Mouse (Mus musculus) gastrocnemius, postnatal 4 days (tissue): ENCODE measurements around the gene Slc25a21. TPM values are rescaled to one million over a fixed set of nuclear protein-coding genes. Genes with fewer than 3 reads are reported as not detected.
A peak's percentile ranks its signal among the peaks of the same experiment; 100 is the strongest.
"Not testable (repeated sequence)": the region's sequence is repeated elsewhere in the genome, so short reads cannot be mapped to it uniquely, and the experiment has no call there.

Source experiments
- DNase-seq, 2 experiments: peaks; one replicate each; pipeline ENCODE4 v3.0.0; 2021 to 2022; ENCODE audit warnings: low spot score in 2 of 2, mixed read lengths in 2 of 2
- long read RNA-seq, 2 experiments: library from polyadenylated mRNA; stranded (forward); transcript quantifications; one replicate each; pipeline ENCODE4 v2.0.0; 2021
- total RNA-seq, 2 experiments: library from RNA; stranded (reverse); gene quantifications; 2 replicates each; pipeline ENCODE4 v1.2.3; 2021

The Slc25a21 gene
- total RNA-seq, result under 1 TPM; 0.41 to 0.42 TPM
- long read RNA-seq, experiment 1, partial matches to known transcripts, result 1 of 1 reads
- long read RNA-seq, experiment 1, other reads (novel, unspliced or antisense), result 0 of 1 reads
- long read RNA-seq, experiment 2, result 0 reads

GRCm38 (mm10) chr12:57197363-57198026 is at the start of gene Slc25a21:
Gene Slc25a21, minus strand, starts transcription at chr12:57197472.
- DNase-seq, result no peak

DNA sequence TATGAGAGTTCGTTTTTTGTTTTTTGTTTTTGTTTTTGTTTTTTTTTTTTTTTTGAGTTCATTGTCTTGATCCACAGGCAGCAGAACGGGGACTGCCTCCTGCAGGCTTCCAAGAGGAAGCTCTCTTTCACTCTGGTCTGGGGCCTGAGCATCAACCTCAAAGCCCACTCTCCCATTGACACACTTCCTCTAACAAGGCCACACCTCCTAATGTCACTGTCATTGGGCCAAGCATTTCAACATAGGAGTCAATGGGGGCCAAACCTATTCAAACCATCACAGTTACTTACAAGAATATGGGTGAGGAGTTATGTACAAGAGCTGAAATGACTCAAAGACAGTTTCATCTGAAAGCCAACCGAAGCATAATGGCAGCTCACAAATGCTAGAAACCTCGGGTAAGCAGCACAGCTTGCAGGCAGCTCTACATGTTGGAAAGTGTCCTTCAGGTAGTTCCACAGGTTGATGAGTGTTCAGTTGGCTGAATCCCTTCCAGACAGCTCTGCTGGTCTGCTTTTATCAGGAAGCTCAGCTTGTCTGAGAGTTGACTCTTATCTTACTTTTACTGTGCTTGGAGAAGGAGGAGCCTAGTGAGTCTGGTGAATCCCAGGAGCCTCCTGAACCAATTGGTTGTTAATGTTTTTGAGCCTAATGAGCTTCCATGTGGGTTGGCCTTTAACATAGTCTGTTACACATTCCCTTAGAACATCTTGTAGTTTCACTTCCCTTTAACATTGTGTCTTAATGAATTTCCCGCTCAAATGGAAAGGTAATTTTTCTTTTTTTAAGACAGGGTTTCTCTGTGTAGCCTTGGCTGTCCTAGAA is 46.6 kb upstream of the Slc25a21 start:
- no peak for DNase-seq

DNA sequence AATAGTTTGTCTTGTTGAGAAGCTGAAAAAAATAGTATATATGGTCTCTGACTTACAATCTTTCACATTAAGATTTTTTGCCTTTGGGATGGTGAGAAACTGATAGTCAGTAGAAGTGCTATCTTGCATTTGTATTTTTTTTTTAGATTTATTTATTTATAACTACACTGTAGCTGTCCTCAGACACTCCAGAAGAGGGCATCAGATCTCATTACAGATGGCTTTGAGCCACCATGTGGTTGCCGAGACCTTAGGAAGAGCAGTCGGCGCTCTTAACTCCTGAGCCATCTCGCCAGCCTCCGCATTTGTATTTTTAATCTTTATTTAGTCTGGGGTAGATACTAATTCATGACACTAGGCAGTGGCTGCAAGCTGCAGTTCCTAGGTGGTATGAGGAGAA is 36.1 kb upstream of the Slc25a21 start:
- DNase-seq, result no peak

GRCm38 (mm10) chr12:57231085-57231875 is 34.0 kb upstream of the Slc25a21 start:
- no peak for DNase-seq

GRCm38 (mm10) chr12:57230192-57230706 is 33.0 kb upstream of the Slc25a21 start, which contains the start of the genes Prps1l3 and Mipol1:
Gene Prps1l3, plus strand, starts transcription at chr12:57230412.
Gene Mipol1, plus strand, starts transcription at chr12:57230427.
- DNase-seq, result peak; percentile 72 to 86

DNA sequence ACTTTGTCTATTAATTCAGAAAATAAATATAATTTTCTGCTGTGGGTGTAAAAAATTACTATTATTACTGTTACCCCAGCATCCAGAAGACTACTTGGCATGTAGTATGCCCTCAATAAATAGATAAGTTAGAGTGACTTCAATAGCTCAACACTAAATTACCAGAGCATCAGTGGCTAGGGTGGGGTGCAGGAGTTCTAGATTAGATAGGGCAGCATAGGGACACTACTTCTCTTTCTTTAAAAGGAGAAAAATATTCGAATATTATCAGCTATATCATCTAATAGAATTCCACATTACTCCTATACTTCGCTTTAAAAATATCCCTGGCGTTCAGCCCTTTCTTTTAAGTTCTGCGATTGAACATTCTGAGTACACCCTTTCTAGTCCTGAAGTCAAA is 32.4 kb upstream of the Slc25a21 start:
- no peak for DNase-seq

- no peak for DNase-seq
Observed at GRCm38 (mm10) chr12:57227776-57228175, 30.5 kb upstream of the Slc25a21 start.

DNA sequence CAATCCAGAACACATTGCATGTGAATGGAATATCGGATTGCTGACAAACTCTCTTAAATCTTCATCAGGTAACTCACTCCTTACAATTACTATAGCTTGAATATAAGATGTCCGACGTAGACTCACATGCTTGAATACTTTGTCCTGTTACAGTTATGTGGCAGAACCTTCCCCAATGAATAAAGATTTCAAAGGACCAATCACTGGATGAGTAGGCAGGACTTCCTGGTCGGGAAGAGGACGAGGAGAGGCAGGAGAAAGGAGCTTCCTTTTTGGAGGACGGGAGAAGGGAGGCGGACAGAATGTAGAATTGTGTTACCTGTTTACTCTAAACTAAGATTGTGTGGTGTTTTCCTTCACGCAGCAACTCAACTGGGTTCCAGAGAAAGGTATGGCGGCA is 29.1 kb upstream of the Slc25a21 start:
- DNase-seq, result no peak

DNA sequence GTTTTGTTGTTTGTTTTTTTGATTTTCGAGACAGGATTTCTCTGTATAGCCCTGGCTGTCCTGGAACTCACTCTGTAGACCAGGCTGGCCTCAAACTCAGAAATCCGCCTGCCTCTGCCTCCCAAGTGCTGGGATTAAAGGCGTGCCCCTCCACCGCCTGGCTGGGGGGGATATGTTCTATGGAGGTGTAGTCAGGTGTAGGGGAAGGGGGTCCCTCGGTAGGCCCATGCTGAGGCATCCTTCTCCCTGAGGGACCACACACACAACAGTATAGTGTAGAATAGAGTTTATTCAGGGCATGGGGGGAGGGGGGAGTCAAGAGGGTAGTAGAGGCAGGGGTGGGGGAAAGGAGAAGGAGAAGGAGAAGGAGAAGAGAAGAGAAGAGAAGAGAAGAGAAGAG is 15.2 kb upstream of the Slc25a21 start:
- DNase-seq, result not testable (repeated sequence)

DNA sequence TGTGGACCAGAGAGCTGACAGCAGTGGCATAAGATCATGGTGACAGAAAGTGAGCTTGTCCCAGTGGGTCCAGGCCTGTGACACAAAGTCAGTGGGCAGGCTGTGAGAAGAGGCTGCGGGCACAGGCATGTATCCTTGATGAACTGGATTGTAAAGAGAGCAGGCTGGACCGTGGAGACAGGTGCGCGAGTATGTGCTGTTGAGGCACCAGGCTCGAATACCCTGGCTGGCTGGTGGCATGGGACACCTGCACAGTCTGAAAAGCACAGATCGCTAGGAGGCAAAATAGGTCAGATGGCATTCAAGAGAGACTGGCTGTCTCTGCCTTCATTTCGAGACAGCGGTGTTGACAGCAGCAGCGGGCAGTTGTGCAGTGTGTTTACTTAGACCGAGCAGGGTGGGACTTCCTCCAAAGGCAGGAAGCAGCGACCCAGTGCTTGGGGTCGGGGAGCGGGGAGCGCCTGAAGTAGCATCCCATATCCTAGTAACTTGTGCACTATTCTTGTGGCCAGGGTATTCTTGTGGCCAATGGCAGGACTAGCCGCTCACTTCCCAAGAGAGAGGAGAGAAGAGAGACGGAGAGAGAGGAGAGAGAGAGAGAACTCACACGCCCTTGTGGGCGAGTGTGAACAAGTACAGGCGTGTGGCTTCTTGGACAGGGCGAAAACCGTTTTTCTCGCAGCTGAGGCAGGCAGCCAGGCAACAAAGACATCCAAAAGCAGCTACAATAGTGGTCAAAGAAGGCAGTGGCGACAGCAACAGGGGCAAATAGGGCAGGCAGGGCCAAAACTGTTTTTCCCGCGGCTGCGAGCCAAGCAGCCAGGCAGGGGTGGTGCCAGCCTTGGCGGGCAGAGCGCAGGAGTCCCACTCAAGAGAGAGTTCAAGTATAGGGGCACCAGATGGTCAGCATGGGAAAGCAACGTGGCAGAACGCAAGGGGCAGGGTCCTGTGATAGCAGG is 14.4 kb upstream of the Slc25a21 start:
- DNase-seq, result peak in 1 of 2 experiments; percentile 31

DNA sequence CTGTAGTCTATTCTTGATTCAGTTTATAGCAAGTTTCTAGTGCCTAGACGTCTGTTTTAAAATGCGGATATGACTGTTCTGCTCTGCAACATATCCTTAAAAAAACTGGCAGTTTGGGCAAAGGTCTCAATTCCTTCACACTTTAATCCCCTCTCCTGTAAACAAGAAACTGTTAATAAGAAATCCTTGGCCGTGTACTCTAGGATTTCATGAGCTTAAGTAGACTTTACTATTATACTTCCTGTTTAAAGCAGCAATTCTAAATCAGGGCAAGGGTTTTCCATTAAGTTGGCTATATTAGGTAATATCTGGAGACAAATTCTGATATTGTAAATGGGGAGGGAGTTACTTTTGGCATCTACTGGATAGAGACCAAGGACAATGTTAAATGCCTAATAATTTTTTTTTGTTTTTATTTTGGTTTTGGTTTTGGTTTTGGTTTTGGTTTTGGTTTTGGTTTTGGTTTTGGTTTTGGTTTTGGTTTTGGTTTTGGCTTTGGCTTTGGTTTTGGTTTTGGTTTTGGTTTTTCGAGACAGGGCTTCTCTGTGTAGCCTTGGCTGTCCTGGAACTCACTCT is 7.1 kb upstream of the Slc25a21 start:
- no peak for DNase-seq

GRCm38 (mm10) chr12:57201901-57202300 is 4.6 kb upstream of the Slc25a21 start:
- DNase-seq, result no peak

DNA sequence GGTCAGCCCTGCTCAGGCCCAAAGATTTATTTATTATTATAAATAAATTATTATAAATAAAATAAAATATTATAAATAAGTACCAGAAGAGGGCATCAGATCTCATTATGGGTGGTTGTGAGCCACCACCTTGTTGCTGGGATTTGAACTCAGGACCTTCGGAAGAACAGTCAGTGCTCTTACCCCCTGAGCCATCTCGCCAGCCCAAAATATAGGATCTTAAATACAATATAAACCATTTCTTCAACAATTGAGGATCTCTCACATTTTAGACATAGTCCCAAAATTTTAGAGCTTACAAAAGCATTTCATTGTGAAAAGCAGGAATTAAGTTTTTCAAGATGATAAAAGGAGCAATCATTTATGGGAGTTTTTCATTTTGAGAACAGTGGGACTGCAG is 2.2 kb upstream of the Slc25a21 start:
- no peak for DNase-seq

GRCm38 (mm10) chr12:57198269-57198668 is 997 bp upstream of the Slc25a21 start:
- DNase-seq, result no peak

DNA sequence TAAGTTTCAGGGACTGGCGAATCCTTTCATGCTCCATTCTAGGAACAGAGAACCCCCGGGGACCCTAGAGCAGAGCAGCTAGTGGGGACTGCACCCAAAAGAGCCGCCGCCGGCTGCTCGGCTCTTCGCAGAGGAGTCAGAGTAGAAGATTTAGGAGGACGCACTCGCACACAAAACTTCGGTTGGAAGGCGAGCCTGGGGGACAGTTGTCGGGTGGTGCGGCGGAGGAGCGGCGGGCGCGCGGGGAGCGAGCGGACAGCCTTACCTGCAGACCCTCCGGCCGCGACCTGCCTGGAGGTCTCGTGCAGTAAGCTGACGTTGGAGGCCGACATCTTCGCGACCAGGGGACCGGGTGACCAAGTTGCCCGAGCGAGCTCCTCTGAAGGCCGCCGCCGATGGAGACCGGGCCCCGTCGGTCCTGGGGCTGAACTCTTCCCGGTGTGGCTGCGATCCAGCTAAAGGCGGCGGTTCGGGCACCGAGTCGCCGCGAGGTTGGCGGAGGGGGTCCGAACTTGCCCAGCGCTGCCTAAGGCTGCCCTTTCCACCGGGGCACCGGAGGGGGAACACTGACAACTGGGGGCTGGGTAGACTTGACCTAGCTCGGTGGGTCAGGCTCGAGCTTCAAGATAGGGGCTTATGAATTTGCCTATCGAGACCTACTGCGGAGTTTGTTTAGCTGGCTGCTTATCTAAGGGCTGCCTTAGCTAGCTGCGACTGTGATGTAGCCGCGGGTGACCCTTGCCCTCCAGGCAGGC is 487 bp downstream of the Slc25a21 start:
- peak; percentile 24 to 32 for DNase-seq

GRCm38 (mm10) chr12:57196286-57196607 is 1.0 kb downstream of the Slc25a21 start:
- DNase-seq, result no peak

DNA sequence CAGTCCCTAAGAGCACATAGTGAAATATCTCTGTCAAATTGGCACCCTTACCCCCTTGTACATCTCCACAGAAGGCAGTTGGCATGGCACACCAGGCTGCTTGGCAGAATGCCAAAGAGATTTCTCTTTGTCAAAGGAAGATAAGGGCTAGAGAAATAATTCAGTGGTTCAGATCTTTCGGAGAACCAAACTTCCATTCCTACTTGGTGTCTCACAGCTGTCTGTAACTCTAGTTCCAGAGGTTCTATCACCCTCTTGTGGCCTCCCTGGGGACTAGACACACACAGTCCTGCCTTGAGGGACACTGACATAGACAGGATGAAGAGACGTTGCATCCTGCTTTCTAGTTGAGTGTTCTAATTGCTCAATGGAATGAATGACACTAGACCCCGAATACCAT is 2.7 kb downstream of the Slc25a21 start:
- no peak for DNase-seq

DNA sequence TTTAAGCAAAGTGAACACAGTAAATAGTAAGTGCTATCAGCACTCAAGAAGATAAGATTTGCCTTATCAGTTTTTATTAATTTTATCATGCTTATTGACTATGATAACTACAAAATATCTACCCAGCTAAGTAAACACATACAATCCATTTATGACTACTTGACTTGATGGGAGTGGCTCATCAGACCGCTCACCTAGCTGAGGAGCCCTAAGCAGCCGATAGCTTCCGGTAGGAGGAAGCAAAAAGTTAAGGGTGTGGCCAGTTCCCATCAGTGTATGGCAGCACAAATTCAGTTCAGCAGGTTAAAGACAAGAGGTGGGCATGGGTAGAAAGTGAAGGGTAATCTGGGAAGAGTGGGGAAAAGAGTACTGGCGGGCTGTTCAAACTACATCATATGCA is 10.2 kb downstream of the Slc25a21 start:
- no peak for DNase-seq

DNA sequence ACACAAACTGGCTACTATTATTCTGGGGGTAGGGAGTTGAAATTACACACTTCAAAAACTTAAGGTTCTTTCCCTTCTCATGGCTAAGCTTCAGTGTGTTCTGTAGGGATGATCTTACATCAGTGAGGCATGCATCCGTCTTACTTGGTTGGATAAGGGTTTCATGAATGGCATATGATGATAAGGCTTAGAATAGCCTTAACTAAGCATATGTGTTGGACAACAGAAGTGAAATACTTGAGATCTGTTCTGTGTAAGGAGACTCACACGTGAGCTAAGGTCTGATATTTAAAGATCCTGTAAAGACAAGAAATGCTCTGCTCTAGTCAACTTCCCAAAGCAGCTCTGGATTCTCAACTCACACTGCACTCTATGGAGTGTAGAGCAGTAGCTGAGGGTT is 11.1 kb downstream of the Slc25a21 start:
- no peak for DNase-seq
